Mouse (Mus musculus) gastrocnemius, postnatal 10 days (tissue): ENCODE results near the gene Dph1. TPM values are rescaled to one million over a fixed set of nuclear protein-coding genes. Genes with fewer than 3 reads are reported as not detected.

ENCODE experiments used
- DNase-seq: peaks from one replicate; pipeline ENCODE4 v3.0.0; 2021; ENCODE audit warnings: mixed read lengths
- long read RNA-seq, 2 experiments: library from polyadenylated mRNA; stranded (forward); transcript quantifications; one replicate each; pipeline ENCODE4 v2.0.0; 2021
- total RNA-seq, 2 experiments: library from RNA; stranded (reverse); gene quantifications; 2 replicates each; pipeline ENCODE4 v1.2.3; 2021

The Dph1 gene
- total RNA-seq: 1 to 10 TPM; 8.3 to 8.4 TPM
- long read RNA-seq, experiment 1, transcript Dph1-201 (13 exons, 2,139 nt): major isoform, 7 of 10 reads
- long read RNA-seq, experiment 1, partial matches to known transcripts: 1 of 10 reads
- long read RNA-seq, experiment 1, other reads (novel, unspliced or antisense): 2 of 10 reads
- long read RNA-seq, experiment 2, partial matches to known transcripts: 1 of 5 reads
- long read RNA-seq, experiment 2, other reads (novel, unspliced or antisense): 0 of 5 reads

DNA sequence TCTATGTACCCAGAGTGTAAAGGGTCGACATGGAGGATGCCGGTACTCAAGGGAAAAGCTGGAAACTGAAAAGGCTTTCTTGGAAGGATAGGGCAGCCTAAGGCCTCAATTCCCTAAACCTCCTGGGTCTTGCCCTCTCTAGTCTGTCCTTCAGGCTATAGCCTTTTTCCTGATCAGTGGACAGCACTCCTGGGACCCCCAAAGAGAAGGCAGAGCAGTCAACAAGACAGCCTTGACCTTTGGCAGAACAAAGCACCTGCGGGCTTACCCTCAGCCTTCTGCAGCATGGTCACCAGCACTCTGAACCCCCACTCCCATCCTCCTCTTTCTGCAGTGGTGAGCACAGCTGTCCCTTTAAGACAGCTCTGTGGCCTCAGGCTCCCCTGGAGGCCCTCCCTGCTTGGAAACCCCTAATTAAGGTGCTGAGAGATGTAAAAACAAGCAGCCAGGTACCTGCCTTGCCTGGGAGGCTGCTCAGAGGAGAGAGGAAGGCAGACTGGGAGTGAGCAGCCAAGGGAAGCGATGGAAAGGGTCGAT lies at the start of gene Dph1:
Gene Dph1 (minus strand): TSS at position 337 of the 537 bp plus-strand sequence.
- peak; percentile 1 for DNase-seq

DNA sequence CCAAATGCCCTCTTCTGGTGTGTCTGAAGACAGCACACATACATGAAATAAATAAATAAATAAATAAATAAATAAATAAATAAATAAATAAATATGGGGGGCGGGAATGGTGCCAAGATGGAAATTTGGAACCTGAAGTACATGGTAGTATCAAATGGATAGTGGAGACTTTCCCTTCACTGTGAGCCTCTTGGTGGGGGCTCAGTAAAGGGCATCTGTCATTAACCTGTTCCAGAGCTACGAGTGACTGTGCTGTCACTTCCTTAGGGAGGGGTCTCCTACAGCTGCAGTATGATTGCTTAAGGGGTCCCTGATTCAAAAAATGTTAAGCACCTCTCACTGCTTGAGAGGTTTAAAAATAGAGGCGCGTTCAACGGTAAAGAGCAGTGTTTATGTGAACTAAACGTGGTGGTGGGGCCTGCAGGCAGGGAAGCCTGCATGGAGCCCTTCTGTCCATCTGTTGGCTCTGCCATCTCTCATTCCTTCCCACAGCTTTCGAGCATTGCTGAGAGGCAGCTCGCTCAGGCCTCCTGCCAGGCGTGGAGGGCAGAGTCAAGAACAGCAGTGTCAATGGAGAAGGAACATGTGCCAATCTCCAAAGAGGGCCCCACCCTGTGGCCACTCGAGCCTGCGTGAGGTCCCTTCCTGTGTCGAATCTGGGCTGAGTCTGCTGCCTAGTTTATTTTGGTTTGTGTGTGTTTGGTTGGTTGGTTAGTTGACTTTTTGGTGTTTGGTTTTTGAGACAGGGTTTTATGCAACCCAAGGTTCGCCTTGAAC lies 49.3 kb upstream of the Dph1 start:
- no peak for DNase-seq

DNA sequence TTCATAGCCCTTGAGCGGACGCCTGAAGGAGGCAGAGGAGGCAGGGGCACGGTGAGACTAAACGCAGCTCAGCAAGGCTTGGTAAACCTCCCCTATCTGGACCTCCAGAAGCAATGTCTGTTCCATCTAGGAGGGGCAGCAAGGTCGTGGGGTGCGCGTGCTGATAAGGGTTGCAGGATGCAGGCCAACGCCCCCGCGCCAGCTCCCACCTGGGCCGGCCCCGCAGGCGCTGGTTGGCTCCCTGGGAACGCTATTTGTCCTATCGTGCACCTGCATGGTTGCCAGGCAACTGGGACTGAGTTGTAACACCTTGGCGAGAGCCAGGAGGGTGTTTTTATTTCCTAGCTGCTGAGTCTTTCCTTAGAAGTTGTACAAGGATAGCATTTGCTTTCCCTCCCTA lies 43.7 kb upstream of the Dph1 start:
- no peak for DNase-seq

DNA sequence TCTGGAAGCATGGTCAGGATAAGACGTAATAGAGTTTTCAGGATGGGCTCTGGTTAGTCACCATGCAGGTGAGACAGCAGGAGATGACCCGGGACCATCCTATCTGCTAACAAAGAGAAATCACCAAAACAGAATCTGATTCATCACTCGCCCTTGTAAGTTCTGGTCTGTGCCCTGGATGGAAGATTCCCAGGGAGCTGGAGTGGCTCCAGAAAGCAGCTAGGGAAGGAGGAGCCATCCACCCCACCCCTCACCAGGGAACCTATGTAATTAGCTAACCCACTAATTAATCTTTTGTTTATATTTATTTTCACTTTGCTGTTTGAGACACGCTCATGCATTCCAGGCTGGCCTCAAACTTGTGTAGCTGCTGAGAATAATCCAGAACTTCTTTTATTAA lies 41.4 kb upstream of the Dph1 start:
- DNase-seq: no peak

DNA sequence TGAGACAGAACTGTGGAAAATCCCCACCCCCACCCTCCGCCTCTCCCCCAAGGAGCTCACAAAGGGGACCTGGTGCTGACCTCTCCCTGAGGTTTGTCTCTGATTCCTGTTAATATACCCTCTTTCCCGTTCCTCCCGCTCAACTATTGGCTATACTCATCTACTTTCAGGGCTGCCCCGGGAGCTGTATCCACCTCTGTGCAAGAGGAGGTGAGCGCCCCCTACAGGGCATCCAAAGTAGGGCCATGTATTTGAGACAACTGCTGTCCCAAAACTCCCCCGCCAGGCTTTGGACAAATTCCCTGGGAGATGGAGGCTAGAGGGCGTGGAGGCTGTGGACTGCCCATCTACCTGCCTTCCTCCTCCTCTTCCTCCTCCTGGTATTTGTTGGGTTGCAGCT lies 40.7 kb upstream of the Dph1 start:
- DNase-seq: peak; percentile 70

DNA sequence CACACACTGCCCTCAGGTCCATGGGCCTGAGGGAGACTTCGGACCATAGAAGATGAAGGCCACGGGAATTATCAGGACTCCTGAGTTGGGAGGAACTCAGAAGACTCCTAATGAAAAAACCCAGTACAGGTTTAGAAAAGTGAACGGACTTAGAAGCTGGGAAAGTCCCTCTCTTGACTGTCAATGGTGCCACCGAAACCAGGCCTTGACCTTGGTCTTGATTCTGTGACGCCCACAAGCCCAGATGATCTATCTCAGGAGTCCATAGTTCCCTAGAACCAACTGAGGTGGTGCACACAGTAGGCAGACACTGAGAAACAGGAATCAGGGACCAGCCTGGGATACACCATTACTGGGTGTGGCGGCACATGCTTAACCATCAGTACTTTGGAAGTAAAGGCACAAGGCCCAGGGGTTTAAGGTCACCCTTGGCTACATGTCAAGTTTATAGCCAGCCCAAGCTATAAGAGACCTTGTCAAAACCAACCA lies 39.3 kb upstream of the Dph1 start:
- no peak for DNase-seq

DNA sequence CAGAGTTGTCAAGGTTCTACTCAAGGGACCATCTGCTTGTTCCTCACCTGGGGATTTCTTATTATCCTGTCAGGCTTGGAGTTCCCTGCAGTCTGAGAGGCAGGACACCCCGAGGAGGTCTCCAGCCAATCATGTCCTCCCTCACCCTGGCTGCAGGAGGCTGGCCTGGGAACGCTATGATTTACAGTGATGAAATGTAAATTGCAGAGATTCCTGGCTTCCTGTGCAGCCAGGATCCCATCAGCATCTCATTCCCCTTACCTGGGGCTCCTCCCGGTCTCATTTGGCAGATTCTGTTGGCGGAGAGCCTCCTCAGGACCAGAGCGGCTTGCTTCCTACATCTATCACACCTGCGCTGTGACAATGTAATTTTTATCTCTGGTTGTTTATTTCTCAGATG lies 38.2 kb upstream of the Dph1 start:
- no peak for DNase-seq

DNA sequence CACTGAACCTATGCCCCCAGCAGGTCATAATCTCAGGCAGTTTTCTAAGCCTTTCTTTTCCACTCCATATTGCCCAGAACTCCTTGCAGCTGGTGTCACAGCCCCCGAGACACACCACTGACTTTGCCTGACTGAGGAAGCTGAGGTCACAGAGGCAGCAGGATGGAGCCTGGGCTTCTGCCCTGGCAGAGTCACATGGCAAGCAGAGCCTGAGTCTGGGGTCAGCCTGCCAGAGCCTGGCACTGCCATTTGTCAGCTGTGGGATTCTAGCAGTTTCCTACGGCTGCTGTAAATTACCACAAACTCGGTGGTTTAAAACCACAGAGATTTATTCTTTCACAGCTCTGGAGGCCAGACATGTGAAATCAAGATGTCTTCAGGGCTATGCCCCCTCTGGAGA lies 36.6 kb upstream of the Dph1 start:
- DNase-seq: no peak

DNA sequence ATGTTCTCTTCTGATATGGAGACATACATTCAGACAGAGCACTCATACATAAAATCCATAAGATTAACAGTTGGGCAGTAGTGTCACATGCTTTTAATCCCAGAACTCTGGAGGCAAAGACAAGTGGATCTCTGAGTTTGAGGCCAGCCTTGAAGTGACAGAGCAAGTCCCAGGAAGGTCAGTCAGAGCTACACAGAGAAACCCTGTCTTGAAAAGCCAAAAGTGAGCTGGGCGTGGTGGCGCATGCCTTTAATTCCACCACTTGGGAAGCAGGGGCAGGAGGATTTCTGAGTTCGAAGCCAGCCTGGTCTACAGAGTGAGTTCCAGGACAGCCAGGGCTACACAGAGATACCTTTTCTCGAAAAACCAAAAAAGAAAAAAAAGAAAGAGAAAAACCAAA lies 33.8 kb upstream of the Dph1 start:
- DNase-seq: no peak

DNA sequence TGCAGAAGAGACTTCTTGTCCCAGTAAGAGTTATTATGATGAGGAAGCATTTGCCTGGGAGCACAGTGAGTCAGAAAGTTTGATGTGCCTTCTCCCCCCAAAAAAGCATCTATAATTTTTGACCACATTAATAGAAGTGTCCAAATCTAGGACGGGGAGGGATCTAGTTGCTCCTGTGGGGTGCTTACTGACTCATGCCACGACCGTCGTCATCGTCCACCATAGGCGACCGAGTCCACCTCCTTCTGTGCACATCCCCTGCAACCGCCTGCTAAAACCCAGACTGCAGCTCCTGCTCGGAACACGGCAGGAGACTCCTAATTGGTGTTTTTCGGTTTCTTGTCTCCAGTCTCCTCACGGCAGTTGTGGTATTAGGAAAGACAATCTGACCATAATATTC lies 33.0 kb upstream of the Dph1 start:
- DNase-seq: no peak

DNA sequence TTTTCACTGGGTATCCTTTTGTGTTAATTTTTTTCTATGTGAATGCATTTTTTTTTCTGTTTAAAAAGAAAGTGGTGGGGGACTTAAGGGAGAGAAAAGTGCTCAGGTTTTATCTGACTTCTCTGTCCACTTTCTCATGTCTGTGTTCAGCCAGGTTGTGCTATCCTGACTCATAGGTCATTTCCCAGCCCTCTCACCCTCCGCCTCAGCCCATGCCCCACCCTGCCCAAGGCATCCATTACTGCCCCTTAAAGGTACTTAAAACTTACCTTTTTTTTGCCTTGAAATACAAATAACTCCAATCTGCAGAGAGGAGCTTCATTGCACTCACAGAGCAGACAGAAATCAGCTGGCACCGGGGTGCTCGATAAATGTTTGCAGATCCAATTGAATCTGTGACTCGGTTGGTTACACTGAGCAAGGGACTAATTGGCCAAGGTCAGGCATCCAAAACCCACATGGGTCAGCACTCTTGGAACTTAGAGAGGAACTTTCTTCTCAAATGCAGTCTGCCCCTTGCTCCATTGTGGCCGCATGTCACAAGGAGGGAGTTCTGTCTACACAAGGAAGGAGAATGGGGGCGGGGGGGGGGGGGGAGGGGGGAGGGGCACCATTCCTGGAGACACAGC lies 29.6 kb upstream of the Dph1 start:
- no peak for DNase-seq

DNA sequence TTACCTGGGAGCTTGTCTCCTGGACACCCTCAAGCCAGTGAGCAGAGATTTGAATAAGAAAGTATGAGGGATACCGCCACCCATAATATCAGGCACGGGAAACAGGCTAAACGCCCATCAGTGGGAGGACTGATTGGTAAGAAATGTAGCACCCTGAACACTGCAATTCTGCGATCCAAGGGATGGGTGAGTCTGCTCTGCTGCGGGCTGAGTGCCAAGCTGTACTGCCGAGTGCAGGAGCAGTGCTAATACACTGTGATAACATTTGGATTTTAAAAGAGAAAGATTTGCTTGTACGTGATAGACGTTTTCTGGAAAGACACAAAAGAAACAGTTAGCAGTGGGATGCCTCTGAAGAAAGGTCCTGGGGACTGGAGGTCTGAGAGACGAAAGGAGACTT lies 29.1 kb upstream of the Dph1 start:
- peak; percentile 38 for DNase-seq

DNA sequence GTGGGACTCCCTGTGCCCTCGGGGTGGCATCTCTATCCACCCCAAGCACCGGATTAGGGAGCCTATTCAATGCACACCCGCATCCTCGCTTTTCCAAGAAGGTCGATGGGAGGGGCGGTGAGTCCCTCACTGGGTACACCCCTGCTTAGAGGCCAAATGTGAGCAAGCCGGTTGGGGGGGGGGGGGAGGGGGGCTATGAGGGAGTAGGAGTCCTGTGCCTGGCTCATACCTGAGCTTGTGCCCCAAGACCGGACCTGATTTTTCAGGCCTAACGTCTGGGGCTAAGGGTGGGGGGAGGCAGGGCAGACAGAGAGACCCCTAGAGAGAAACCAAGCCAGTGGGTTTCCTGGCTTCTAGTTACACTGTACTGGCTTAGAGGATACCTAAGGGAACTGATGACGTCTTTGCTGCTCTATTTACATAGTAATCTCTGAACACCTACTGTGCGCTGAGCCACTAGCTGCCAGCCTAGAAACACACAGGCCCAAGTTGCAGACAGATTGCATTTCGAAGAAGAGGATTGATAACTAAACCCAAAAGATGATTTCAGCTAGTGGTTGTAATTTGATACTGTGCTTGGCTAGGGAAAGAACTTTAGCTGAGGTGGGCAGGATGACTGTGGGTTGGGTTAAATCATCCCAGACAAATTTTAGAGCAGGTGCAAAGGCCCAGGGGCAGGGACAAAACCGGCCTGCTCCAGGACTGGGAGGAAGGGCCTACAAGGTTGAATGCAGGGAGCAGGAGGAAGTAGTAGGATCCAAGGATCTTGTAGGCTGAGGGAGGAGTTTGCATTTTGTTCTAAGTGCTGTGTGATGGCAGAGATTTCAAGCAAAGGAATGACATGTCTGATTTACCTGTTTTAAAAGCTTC lies 23.3 kb upstream of the Dph1 start:
- no peak for DNase-seq

DNA sequence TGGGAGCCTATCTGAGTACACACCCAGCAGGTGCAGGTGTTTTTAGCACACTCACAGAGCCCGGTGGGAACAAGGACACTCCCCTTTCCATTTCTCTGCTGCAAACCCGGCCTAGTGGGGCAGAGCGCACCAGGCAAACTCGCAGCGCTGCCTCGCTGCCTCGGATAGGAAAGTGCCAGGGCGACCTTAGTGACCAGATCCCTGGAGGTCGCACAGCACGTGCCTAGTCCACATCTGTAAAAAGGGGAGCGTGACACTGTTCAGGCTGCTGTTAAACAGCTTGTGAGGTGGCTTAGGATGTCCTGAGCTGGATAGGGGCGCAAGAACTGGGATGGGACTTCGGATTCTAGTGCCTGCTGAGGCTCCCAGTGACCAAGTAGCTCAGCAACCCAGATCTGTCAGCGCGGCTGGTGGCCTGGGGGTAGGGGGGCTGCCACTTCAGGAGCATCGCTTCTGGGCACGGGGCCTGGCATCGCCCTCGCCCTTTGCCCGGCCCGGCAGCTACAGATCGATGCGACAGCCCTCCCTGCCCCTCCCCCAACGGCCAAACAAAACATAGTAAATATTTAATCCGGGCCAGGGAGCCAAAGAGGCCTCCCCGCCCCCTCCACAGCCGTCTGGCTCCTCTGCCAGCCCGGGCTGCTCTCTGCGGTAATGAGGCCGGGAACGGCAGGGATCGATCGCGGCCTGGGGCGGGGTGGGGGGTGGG lies 22.5 kb upstream of the Dph1 start:
- DNase-seq: peak; percentile 46

DNA sequence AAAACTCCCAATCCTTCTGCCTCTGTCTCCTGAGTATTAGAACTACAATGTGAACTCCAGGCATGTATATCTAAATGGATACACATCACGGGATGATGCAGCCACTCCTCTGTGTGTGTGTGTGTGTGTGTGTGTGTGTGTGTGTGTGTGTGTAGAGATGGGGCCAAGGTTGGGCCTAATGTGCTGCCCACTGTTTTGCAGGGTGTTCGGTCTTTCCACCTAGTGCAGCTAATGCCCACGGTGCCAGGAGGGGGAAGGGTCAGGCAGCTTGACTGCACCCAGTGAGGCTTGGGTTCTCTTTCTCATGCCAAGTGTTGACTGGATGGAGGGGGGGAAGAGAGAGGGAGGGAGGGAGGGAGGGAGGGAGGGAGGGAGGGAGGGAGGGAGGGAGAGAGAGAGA lies 21.8 kb upstream of the Dph1 start:
- DNase-seq: no peak

DNA sequence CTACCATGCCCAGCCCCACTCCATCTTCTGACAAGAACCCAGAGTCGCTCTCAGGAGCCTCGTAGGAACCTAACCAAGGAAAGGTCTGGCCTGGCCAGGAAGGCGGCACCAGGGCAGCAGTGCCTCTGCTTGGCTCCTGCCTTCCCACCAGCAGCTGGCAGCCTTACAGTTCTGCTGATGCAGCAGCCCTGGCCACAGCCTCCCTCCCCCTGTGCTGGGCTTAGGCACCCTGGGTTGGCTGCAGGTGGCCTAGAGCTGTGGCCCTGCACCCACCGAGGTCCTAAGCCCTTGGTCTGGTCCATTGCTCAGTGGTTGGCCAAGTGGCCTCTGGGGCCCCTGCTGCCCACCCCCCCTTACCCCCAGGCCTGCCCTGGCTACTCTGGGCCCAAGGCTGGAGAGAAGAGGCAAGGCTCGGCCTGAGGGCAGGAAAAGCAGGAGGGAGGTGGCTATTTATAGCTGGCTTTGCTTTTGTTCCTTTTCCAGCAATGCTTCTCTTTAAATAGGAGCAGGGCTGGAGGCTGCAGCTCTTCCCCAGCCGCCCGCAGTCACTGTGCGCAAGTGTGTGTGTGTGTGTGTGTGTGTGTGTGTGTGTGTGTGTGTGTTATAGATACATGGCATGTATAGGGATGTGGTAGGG lies 21.1 kb upstream of the Dph1 start:
- peak; percentile 46 for DNase-seq

DNA sequence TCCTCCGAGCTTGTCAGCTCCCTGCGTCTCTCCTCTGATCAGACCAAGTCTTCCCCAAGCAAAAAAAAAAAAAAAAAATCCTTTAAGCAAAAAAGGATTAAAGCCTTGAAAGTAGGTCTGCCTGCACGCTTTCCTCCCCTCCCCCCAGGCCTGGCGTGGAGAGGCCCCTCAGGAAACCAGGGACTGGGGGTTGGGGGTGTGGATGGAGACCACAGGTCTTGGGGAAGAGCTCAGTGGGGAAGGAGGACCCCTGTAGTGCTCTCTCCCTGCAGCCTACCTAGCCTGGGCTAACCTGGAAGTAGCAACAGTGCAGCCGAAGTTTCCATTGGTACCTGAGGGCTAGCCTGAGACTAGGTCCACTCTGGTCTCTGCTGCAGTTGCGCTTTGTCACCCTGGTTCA lies 19.7 kb upstream of the Dph1 start:
- DNase-seq: no peak

DNA sequence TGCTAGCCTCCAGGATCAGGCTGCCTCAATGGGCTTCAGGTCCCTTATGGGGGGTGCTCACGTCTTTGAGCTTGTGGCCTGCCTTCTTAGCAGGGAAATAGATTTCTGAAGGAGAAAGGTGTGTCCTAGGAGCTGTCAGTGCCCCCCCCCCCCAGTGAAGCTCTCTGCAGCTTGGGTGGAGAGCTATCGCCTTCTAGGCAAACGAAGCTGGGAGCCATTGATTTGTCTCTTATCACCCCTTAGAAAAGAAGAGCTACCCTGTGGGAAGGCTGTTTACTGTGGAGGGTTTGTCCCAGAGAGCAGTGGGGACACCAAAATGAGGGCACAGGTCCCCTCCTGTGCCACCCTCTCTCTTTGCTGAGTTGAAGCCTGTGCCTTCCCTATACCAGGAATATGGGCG lies 19.1 kb upstream of the Dph1 start:
- no peak for DNase-seq

DNA sequence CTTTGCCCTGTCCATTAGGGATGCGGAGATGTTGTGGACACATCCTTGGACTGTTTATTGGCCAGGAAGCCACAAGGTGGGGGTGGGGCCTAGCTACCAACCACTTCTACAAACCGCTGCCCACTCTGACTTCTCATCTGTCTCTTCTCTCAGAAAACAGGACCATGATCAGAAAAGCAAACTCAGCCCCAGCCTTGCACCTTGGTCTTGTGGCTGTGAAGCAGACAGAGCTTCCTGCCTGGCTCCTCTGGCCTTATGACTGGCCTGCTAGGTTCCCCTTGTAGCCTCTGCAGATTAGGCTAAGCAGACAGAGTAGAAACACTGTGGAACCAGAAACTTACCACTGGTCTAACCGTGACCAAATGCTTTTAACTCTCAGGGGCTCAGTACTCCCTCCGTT lies 18.3 kb upstream of the Dph1 start:
- DNase-seq: no peak

DNA sequence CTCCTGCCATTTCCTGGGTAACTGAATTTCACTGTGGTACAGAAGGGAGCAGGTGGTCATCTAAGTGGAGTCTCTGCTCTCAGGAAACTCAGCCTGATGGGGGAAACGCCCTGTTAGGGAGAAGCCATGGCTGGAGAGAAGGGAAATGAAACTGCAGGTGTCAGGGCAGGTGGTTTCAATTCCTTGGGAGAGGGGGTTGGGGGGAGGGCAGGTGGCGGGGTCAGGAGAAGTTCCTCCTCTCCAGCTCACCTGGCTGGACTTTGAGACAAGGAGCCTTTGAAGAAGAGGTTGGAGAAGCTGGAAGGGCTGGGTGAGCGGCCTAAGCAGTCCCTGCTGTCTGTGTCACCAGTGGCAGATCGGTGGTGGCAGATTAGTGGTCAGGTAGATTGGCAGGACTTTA lies 15.3 kb upstream of the Dph1 start:
- no peak for DNase-seq

DNA sequence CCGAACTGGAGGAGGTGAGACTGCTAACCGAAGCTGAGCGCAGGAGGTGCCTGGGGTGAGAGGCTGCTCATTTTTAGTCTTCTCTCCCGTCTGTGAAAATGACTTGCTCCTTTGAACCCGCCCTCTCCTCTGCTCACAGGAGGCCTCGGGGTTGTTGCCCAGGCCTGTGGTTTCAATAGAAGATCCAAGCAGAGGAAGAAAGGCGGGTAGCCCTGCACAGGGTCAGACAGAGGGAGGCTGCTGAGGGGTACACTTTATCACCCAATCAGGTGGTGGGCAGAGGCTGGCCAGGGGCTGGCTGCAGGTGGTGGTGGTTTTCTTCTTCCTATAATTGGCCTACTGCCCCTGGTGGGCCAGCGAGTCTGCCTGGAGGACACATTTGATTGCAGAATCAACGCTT lies 13.4 kb upstream of the Dph1 start:
- DNase-seq: no peak
